Comparison of ENCODE assay signal across 10 mouse cellular contexts in genomic region chr6:66367263-66367662, GRCm38 (mm10).
A peak's percentile ranks its signal among the peaks of the same experiment; 100 is the strongest.
DNase-seq lines count a peak whose midpoint lies in the region; ATAC-seq lines count a peak whose summit lies in the region.
"Had no signal": no experiment of that assay in that cellular context is flagged by ENCODE, and none has a peak within 500 bp of the region (broad histone marks: within the 10 kb centered on the region; RNA-seq: fewer than 3 reads in every experiment).

No protein-coding gene starts in this region.

- DNase-seq in embryonic facial prominence, embryonic 14.5 days (ENCODE audit: low spot score): peak; percentile 63
- DNase-seq in embryonic facial prominence, embryonic 10.5 days (ENCODE audit: low spot score): no peak
- peak; percentile 10 to 26 for DNase-seq in layer of hippocampus, postnatal 10 days (ENCODE audit: low spot score in 2 of 2)
- DNase-seq in layer of hippocampus, adult 9-10 months (ENCODE audit: low spot score): no peak
- DNase-seq in brain, adult 2 months (ENCODE audit: low read depth, low spot score): peak; percentile 40
- DNase-seq in kidney, adult 9 months: no peak
- DNase-seq: liver, embryonic 13.5 days had no signal

- H3K4me1 ChIP-seq in embryonic facial prominence, embryonic 14.5 days (ENCODE audit: control insufficient read depth, insufficient read depth, low read length): no peaks in the 10 kb centered on the region
- H3K4me1 ChIP-seq in embryonic facial prominence, embryonic 10.5 days: no peaks in the 10 kb centered on the region
- no peaks in the 10 kb centered on the region for H3K4me1 ChIP-seq in lung, embryonic 15.5 days
- H3K4me1 ChIP-seq in intestine, embryonic 15.5 days (replicated peaks): no peaks in the 10 kb centered on the region
- H3K4me1 ChIP-seq: liver, embryonic 13.5 days had no signal

- no peak overlapping the region for H3K27ac ChIP-seq in embryonic facial prominence, embryonic 14.5 days (replicated peaks; ENCODE audit: low read depth, low read length)
- no peak overlapping the region for H3K27ac ChIP-seq in embryonic facial prominence, embryonic 10.5 days (replicated peaks)
- no peak overlapping the region for H3K27ac ChIP-seq in lung, embryonic 15.5 days
- no peak overlapping the region for H3K27ac ChIP-seq in intestine, embryonic 15.5 days
- H3K27ac ChIP-seq: liver, embryonic 13.5 days had no signal

- H3K4me3 ChIP-seq in embryonic facial prominence, embryonic 14.5 days (ENCODE audit: low read depth, low read length): no peak overlapping the region
- H3K4me3 ChIP-seq in embryonic facial prominence, embryonic 10.5 days: no peak overlapping the region
- H3K4me3 ChIP-seq in lung, embryonic 15.5 days: no peak overlapping the region
- no peak overlapping the region for H3K4me3 ChIP-seq in intestine, embryonic 15.5 days (replicated peaks)
- H3K4me3 ChIP-seq: liver, embryonic 13.5 days had no signal

- H3K9ac ChIP-seq in embryonic facial prominence, embryonic 14.5 days (ENCODE audit: low read depth, low read length): no peak overlapping the region
- no peak overlapping the region for H3K9ac ChIP-seq in lung, embryonic 15.5 days
- H3K9ac ChIP-seq in intestine, embryonic 15.5 days: no peak overlapping the region
- H3K9ac ChIP-seq: liver, embryonic 13.5 days had no signal

- H3K9me3 ChIP-seq in embryonic facial prominence, embryonic 14.5 days (ENCODE audit: control insufficient read depth, low read length): no peaks in the 10 kb centered on the region
- no peaks in the 10 kb centered on the region for H3K9me3 ChIP-seq in embryonic facial prominence, embryonic 10.5 days
- no peaks in the 10 kb centered on the region for H3K9me3 ChIP-seq in lung, embryonic 15.5 days
- no peaks in the 10 kb centered on the region for H3K9me3 ChIP-seq in intestine, embryonic 15.5 days
- H3K9me3 ChIP-seq: liver, embryonic 13.5 days had no signal

- ATAC-seq in embryonic facial prominence, embryonic 14.5 days (ENCODE audit: low read depth): no peak
- peak; percentile 65; the same call in 1 of the 2 replicates for ATAC-seq in lung, embryonic 15.5 days (ENCODE audit: borderline replicate concordance, extremely low read depth, low FRiP score, low TSS enrichment)
- no peak for ATAC-seq in intestine, embryonic 15.5 days

- no peaks in the 10 kb centered on the region for H3K27me3 ChIP-seq in embryonic facial prominence, embryonic 14.5 days (replicated peaks; ENCODE audit: control insufficient read depth, insufficient read depth, low read length)
- H3K27me3 ChIP-seq in embryonic facial prominence, embryonic 10.5 days (replicated peaks; ENCODE audit: low read depth, poor library complexity, severe bottlenecking): no peaks in the 10 kb centered on the region
- no peaks in the 10 kb centered on the region for H3K27me3 ChIP-seq in lung, embryonic 15.5 days
- no peaks in the 10 kb centered on the region for H3K27me3 ChIP-seq in intestine, embryonic 15.5 days (replicated peaks)
- H3K27me3 ChIP-seq: CH12.LX; liver, embryonic 13.5 days had no signal

- H3K4me2 ChIP-seq in embryonic facial prominence, embryonic 14.5 days (ENCODE audit: low read depth, low read length): no peak overlapping the region
- H3K4me2 ChIP-seq in lung, embryonic 15.5 days: no peak overlapping the region
- no peak overlapping the region for H3K4me2 ChIP-seq in intestine, embryonic 15.5 days (replicated peaks)
- H3K4me2 ChIP-seq: liver, embryonic 13.5 days had no signal

- H3K36me3 ChIP-seq in embryonic facial prominence, embryonic 14.5 days (ENCODE audit: control insufficient read depth, insufficient read depth, low read length): no peaks in the 10 kb centered on the region
- no peaks in the 10 kb centered on the region for H3K36me3 ChIP-seq in embryonic facial prominence, embryonic 10.5 days (replicated peaks)
- H3K36me3 ChIP-seq in lung, embryonic 15.5 days: no peaks in the 10 kb centered on the region
- H3K36me3 ChIP-seq in intestine, embryonic 15.5 days: no peaks in the 10 kb centered on the region
- H3K36me3 ChIP-seq: liver, embryonic 13.5 days had no signal

Comparison
In these comparisons a context has a peak if more than half of its experiments do, and no peak if none do; other contexts are left out.
1. DNase-seq: peak in embryonic facial prominence, embryonic 14.5 days (single experiment), layer of hippocampus, postnatal 10 days (2 of 2) and brain, adult 2 months (single experiment); none in embryonic facial prominence, embryonic 10.5 days (single experiment), layer of hippocampus, adult 9-10 months (single experiment) and kidney, adult 9 months (single experiment).